Mouse (Mus musculus) spleen, adult 12 weeks (tissue): ENCODE results near the gene Msh2.
"Not testable (repeated sequence)": the region's sequence is repeated elsewhere in the genome, so short reads cannot be mapped to it uniquely, and the experiment has no call there.

Source experiments
- DNase-seq: peaks from one replicate; pipeline ENCODE4 v3.0.0; 2022; ENCODE audit warnings: low spot score

Msh2 gene

GRCm38 (mm10) chr17:87671890-87672660 lies at the start of gene Msh2:
Gene Msh2 (plus strand): TSS chr17:87672330.
- DNase-seq = peak; percentile 90

GRCm38 (mm10) chr17:87625510-87626086 lies 46.5 kb upstream of the Msh2 start:
- no peak for DNase-seq

- no peak for DNase-seq
Observed at GRCm38 (mm10) chr17:87628144-87628543, 44.0 kb upstream of the Msh2 start.

GRCm38 (mm10) chr17:87628706-87629105 lies 43.4 kb upstream of the Msh2 start:
- DNase-seq = no peak

- no peak for DNase-seq
Observed at GRCm38 (mm10) chr17:87637056-87637389, 35.1 kb upstream of the Msh2 start.

GRCm38 (mm10) chr17:87639242-87639641 lies 32.9 kb upstream of the Msh2 start:
- no peak for DNase-seq

GRCm38 (mm10) chr17:87640272-87640671 lies 31.9 kb upstream of the Msh2 start:
- DNase-seq = no peak

- no peak for DNase-seq
Observed at GRCm38 (mm10) chr17:87641006-87641405, 31.1 kb upstream of the Msh2 start.

GRCm38 (mm10) chr17:87642744-87643143 lies 29.4 kb upstream of the Msh2 start:
- no peak for DNase-seq

- DNase-seq = not testable (repeated sequence)
Observed at GRCm38 (mm10) chr17:87655616-87656015, 16.5 kb upstream of the Msh2 start.

GRCm38 (mm10) chr17:87661958-87662573 lies 10.1 kb upstream of the Msh2 start:
- DNase-seq = not testable (repeated sequence)

GRCm38 (mm10) chr17:87664238-87664637 lies 7.9 kb upstream of the Msh2 start:
- no peak for DNase-seq

- no peak for DNase-seq
Observed at GRCm38 (mm10) chr17:87665066-87665822, 6.9 kb upstream of the Msh2 start.

GRCm38 (mm10) chr17:87672677-87673286 lies 652 bp downstream of the Msh2 start:
- no peak for DNase-seq

GRCm38 (mm10) chr17:87676916-87677474 lies 4.9 kb downstream of the Msh2 start:
- DNase-seq = not testable (repeated sequence)

- no peak for DNase-seq
Observed at GRCm38 (mm10) chr17:87677656-87678055, 5.5 kb downstream of the Msh2 start.

GRCm38 (mm10) chr17:87689217-87689616 lies 17.1 kb downstream of the Msh2 start:
- no peak for DNase-seq

- DNase-seq = no peak
Observed at GRCm38 (mm10) chr17:87691958-87692357, 19.8 kb downstream of the Msh2 start.

- DNase-seq = no peak
Observed at GRCm38 (mm10) chr17:87695874-87696465, 23.8 kb downstream of the Msh2 start.

GRCm38 (mm10) chr17:87696814-87697213 lies 24.7 kb downstream of the Msh2 start:
- no peak for DNase-seq

- no peak for DNase-seq
Observed at GRCm38 (mm10) chr17:87698996-87699765, 27.1 kb downstream of the Msh2 start.
